Mouse (Mus musculus): Measurements from ENCODE around the gene Plekhh3.

Plekhh3 gene

GRCm38 (mm10) chr11:101119761-101120544, 51.2 kb downstream of the Plekhh3 start, which contains the start of the genes Retreg3 and Tubg1:
Gene Retreg3, minus strand, starts transcription at chr11:101119893.
Gene Tubg1, plus strand, starts transcription at chr11:101119938.
- peak; percentile 95 for DNase-seq (ENCODE audit: low spot score)

DNA sequence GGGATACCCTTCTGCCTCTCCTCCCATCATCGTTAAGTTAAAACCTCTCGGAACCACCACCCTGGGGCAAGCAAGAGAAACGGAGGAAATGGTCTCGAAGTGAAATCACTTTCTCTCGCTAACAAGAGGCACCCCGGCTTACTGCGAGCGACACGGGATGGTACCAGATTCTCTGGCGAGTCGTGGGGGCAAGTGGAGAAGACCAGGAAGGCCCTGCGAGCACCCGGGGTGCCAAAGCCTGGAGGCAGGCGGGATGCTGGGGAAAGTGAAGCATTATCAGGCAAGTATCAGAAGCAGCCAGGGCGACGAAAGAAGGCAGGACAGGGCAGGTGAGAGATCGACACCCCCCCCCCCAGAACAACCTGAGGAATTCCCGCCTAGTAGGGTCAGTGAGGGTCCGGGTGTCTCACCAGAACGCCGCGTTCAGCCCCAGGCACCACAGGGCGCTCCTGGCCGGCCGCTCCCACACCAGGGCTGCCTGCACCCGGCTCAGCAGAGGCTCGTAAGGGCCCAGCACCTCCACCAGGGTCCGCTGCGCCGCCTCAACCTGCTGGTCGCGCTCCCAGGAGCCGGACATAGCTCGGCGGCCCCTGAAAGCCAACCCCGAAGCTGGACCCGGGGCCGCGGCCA, 51.9 kb downstream of the Plekhh3 start:
- DNase-seq (ENCODE audit: low spot score), result no peak

- DNase-seq (ENCODE audit: low spot score), result no peak
Measured at GRCm38 (mm10) chr11:101118105-101118504, 53.0 kb downstream of the Plekhh3 start.

DNA sequence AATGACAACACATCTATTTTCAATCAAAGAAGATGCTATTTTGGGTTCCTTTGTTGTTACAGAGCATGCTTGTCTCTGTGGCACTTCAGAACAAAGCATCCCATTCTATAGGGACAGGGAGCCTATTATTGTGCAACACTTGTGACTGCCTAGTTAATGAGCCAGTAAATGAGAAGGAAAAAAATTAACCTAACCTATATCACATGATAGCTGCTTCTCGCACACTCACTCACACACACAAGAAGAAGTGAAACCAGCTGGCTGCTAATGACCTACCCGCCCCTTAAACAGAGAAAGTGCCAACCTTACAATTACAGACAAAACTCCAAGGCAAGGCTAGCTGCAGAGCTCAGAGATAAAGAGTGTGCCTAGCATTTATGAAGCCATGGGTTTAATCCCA, 55.6 kb downstream of the Plekhh3 start:
- no peak for DNase-seq (ENCODE audit: low spot score)

All from urinary bladder, postnatal 10 days (tissue).